Mouse (Mus musculus) left cerebral cortex, adult 6 months (tissue): ENCODE results near the gene Prkd2. TPM values are rescaled to one million over a fixed set of nuclear protein-coding genes. Genes with fewer than 3 reads are reported as not detected.

Source experiments
- long read RNA-seq, 2 experiments: library from polyadenylated mRNA; unstranded; transcript quantifications; one replicate each; pipeline ENCODE4 v2.0.0; 2019 to 2020
- polyA plus RNA-seq: library from polyadenylated mRNA; unstranded; fragments of <200 nt; fragmentation: Nextera tagmentation; gene quantifications from 2 replicates; pipeline ENCODE4 v1.2.3, GENCODE M21; 2021

Prkd2 gene
- 0.92 and 1.4 TPM in 2 replicates for polyA plus RNA-seq
- long read RNA-seq, experiment 1, transcript Prkd2-202 (19 exons, 3,251 nt), result major isoform, 6 of 12 reads
- long read RNA-seq, experiment 1, partial matches to known transcripts, result 4 of 12 reads
- long read RNA-seq, experiment 1, other reads (novel, unspliced or antisense), result 2 of 12 reads
- long read RNA-seq, experiment 2, partial matches to known transcripts, result 0 of 1 reads
- long read RNA-seq, experiment 2, other reads (novel, unspliced or antisense), result 1 of 1 reads

DNA sequence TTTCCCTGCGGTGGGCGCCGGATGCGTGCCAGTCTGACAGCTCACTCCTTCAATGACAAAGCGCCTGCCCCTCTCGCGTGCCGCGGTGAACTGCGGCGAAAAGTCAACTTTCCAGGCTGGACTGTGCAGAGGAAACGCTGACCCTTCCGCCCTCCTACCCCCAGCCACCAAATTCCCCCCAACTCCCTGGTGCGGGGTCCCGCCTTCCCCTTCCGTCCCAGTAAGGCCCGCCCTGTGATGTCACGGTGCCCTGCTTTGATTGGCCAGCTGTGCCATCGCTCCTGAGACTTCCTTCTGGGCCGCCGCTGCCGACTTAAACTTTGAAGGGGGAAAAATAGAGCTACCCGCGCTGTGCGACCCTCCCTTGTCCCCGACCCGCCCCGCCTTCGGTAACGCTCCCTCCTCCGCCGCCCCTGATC, at the start of gene Prkd2:
Prkd2 (plus strand) TSS at position 258 of the 419 bp plus-strand sequence.

DNA sequence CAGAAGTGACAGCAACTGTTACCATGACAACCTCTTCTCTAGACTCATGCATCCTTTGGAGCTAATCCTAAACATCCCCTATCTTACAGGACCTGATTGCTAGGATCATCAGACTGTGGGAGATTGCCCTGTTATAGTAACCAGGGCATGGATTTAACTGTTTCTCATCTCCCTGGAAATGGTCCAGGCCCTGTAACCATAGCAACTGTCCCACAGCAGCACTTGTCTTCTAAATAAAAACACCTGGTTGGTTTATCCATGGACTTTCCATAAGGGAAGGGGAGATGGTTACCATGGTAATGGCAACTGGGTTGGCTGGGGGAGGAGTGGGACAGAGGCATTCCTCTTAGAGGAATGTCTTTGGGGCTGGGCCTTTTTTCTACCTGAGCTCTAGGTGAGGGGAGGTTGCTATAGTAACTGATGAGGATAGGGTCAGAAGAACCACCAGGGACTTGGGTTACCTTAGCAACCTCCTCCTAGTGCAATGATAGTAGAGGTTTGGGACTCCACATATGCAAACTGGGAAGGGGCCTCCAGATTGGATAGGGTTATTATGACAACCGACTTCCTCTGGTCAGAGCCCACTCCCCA, 27.3 kb upstream of the Prkd2 start, which contains the start of gene Strn4:
Strn4 (plus strand) TSS at position 539 of the 591 bp plus-strand sequence.

DNA sequence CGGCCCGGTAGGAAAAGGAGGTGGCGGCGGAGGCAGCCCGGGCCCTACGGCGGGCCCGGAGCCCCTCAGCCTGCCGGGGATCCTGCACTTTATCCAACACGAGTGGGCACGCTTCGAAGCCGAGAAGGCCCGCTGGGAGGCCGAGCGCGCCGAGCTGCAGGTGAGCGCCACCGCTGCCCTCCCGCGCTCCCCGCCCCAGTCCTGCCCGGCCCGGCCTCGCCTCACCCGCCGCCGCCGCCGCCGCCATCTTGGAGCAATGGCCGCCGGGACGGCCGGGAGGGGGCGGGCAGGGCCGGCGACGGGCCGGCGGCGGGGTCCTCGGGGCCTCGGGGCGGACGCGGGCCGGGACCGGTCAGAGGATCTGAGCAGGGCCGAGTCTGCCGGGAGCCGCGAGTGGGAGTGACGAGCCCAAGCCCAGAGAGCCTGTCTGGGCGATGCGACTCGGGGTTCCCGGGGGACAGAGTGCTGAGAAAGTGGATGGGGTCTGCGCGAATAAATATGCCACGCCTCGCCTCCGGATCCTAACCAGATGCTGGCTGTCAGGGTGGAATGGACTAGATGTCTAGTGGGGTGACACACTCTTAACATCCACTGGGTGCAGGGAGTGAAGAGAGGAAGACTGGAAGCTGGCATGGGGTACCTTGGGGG, 26.1 kb upstream of the Prkd2 start, which contains the start of gene Fkrp:
Fkrp (minus strand) TSS at position 258 of the 648 bp plus-strand sequence.

DNA sequence AGATGAGACGGTGACA, 32.4 kb downstream of the Prkd2 start, which contains the start of gene Dact3:
Dact3 (plus strand) TSS at position 8 of the 16 bp plus-strand sequence.

DNA sequence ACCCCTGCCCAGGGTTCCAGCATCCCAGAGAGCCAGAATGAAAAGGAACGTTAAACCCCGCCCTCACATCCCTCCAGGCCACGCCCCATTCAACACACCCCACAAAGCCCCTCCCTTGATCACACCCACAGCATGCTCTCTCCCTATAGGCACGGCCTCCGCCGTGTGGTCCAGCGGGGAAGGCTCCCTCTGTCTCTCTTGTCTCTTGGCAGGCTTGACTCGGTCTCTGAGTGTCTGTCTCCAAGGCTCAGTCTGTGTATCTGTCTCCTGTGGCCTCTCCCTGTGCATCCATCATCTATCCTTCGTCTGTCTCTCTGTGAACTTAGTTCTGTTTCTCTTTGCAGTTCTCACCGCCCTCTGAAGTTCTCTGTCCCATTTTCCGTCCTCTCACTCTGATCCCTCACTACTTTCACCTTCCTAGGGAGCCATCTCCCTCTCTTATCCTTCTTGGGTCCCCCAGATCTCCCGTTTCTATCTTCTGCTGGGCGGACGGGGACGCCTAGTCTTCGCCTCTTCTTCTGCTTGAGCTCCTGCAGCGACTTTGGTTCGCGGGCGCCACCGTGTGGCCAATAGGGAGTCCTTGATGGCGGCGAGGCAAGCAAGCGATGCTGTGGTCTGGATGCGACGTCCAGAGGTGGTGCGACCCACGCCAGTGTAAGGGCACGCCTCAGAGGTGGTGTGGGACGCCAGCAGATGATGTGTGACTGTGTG, 49.1 kb downstream of the Prkd2 start, which contains the start of gene Gng8:
Gng8 (plus strand) TSS at position 146 of the 711 bp plus-strand sequence.

DNA sequence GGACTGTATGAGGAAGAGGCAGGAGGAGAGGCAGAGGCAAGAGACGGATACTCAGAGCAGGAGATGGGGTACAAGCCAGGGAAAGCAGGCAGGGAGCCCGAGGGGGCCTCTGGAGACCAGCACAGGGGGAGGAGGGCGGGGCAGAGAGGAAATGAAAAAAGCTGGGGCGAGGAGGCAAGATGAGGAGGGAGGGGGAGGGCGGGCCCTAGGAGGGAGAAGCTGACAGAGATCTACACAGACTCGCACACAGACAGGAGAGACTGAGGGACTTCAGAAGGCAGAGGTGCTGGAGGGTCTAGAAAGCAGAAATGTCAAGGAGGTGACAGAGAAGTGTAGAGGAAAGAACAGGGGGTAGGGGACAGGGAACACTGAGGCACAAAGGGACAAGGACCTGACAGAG, 63.6 kb downstream of the Prkd2 start, which contains the start of gene Ptgir:
Ptgir (plus strand) TSS at position 210 of the 400 bp plus-strand sequence.

Other genes with a start within 250 kb of the Prkd2 start
- 11.7 and 14.0 TPM in 2 replicates for gene Arhgap35, start 227.9 kb upstream of the Prkd2 start, polyA plus RNA-seq
- 0.18 TPM in 1 of 2 replicates, not detected in the other for gene Ceacam15, start 167.2 kb upstream of the Prkd2 start, polyA plus RNA-seq
- 0.23 and 0.48 TPM in 2 replicates for gene Ceacam9, start 121.0 kb upstream of the Prkd2 start, polyA plus RNA-seq
- gene Ap2s1, start 104.5 kb upstream of the Prkd2 start, polyA plus RNA-seq, result 462 and 560 TPM in 2 replicates
- 0.74 and 1.7 TPM in 2 replicates for gene Slc1a5, start 61.6 kb upstream of the Prkd2 start, polyA plus RNA-seq
- 39.6 and 117 TPM in 2 replicates for gene Strn4, start 27.0 kb upstream of the Prkd2 start, polyA plus RNA-seq
- 22.6 and 23.2 TPM in 2 replicates for gene Fkrp, start 26.2 kb upstream of the Prkd2 start, polyA plus RNA-seq
- 11.7 and 14.8 TPM in 2 replicates for gene Dact3, start 32.4 kb downstream of the Prkd2 start, polyA plus RNA-seq
- gene Gng8, start 48.9 kb downstream of the Prkd2 start, polyA plus RNA-seq, result 4.2 and 7.8 TPM in 2 replicates
- not detected in 2 replicates for gene Ptgir, start 63.6 kb downstream of the Prkd2 start, polyA plus RNA-seq
- gene Calm3, start 81.2 kb downstream of the Prkd2 start, polyA plus RNA-seq, result 463 and 548 TPM in 2 replicates
- 78.1 and 86.9 TPM in 2 replicates for gene Pnmal2, start 101.8 kb downstream of the Prkd2 start, polyA plus RNA-seq
- 54.7 and 66.6 TPM in 2 replicates for gene Pnmal1, start 116.8 kb downstream of the Prkd2 start, polyA plus RNA-seq
- 12.2 and 12.7 TPM in 2 replicates for gene Gm42372, start 140.2 kb downstream of the Prkd2 start, polyA plus RNA-seq
- gene Ccdc8, start 149.8 kb downstream of the Prkd2 start, polyA plus RNA-seq, result 0.26 and 0.40 TPM in 2 replicates
- gene Ppp5c, start 185.0 kb downstream of the Prkd2 start, polyA plus RNA-seq, result 143 and 174 TPM in 2 replicates
- 0.82 and 1.1 TPM in 2 replicates for gene Hif3a, start 219.5 kb downstream of the Prkd2 start, polyA plus RNA-seq
- gene Psg16, start 231.1 kb downstream of the Prkd2 start, polyA plus RNA-seq, result 2.7 and 3.6 TPM in 2 replicates